Mouse (Mus musculus) kidney, embryonic 16.5 days (tissue): Measurements from ENCODE around the gene Man2b2. TPM values are rescaled to one million over a fixed set of nuclear protein-coding genes. Genes with fewer than 3 reads are reported as not detected.
"Not testable (repeated sequence)": the region's sequence is repeated elsewhere in the genome, so short reads cannot be mapped to it uniquely, and the experiment has no call there.

Experiments used
- ATAC-seq: fragments of 200-750 bp; cut with Nextera tagmentation; 2 replicates; pipeline ENCODE4 v1.8.0; 2017; ENCODE audit warnings: moderate TSS enrichment; ENCODE audit not compliant: low FRiP score, low TSS enrichment
- H3K27ac ChIP-seq: fragments of 300-500 bp; sonication (generic); 2 replicates; pipeline ENCODE4 v1.5.1; 2014; ENCODE audit warnings: low read length
- H3K27me3 ChIP-seq: fragments of 300-500 bp; sonication (generic); 2 replicates; pipeline ENCODE4 v1.6.1; 2014; ENCODE audit warnings: low read length, control low read depth, mixed read lengths; ENCODE audit not compliant: insufficient read depth
- H3K36me3 ChIP-seq: fragments of 300-500 bp; sonication (generic); 2 replicates; pipeline ENCODE4 v1.6.1; 2014; ENCODE audit warnings: low read length, control low read depth, mixed read lengths; ENCODE audit not compliant: insufficient read depth
- H3K4me1 ChIP-seq: fragments of 300-500 bp; sonication (generic); 2 replicates; pipeline ENCODE4 v1.6.1; 2014; ENCODE audit warnings: low read length, control low read depth, mixed read lengths; ENCODE audit not compliant: insufficient read depth
- H3K4me2 ChIP-seq: fragments of 300-500 bp; sonication (generic); replicated peaks from 2 replicates; pipeline ENCODE4 v1.6.1; 2014; ENCODE audit warnings: low read depth, low read length
- H3K4me3 ChIP-seq: fragments of 300-500 bp; sonication (generic); 2 replicates; pipeline ENCODE4 v1.5.1; 2014; ENCODE audit warnings: mild to moderate bottlenecking, low read length
- H3K9ac ChIP-seq: fragments of 300-500 bp; sonication (generic); replicated peaks from 2 replicates; pipeline ENCODE4 v1.6.1; 2014; ENCODE audit warnings: low read length
- H3K9me3 ChIP-seq: fragments of 300-500 bp; sonication (generic); 2 replicates; pipeline ENCODE4 v1.6.1; 2016; ENCODE audit warnings: low read length, control low read depth
- WGBS: fragments of 180-500 bp; shearing (Covaris S2); extraction: QIAGEN DNeasy Blood & Tissue Kit; methylation state at CpG from one replicate; pipeline ENCODE4 v1.1.7; 2014; 5-methylcytosine and 5-hydroxymethylcytosine counted together
- polyA plus RNA-seq: library from polyadenylated mRNA; unstranded; fragments of >200 nt; fragmentation: Nextera tagmentation; extraction: Ambion mirVana; gene quantifications from 2 replicates; pipeline ENCODE4 v1.2.1, GENCODE M21; 2015

Man2b2 gene
- polyA plus RNA-seq, 1 experiment from 2014 or later = 16.0 TPM

GRCm38 (mm10) chr5:36811413-36811812 lies 19.0 kb downstream of the Man2b2 start:
- no peak overlapping the region for H3K4me2 ChIP-seq
- ATAC-seq = no peak
- H3K4me3 ChIP-seq = no peak overlapping the region
- no peaks in the 10 kb centered on the region for H3K27me3 ChIP-seq
- no peaks in the 10 kb centered on the region for H3K36me3 ChIP-seq
- no peaks in the 10 kb centered on the region for H3K9me3 ChIP-seq
- no peak overlapping the region for H3K27ac ChIP-seq
- WGBS = 28% methylated on average over 3 of the region's 3 CpGs
- no peaks in the 10 kb centered on the region for H3K4me1 ChIP-seq
- no peak overlapping the region for H3K9ac ChIP-seq

- Histone ChIP-seq H3K4me2 (no peak overlapping the region), H3K4me1 (no peaks in the 10 kb centered on the region), H3K27me3 (no peaks in the 10 kb centered on the region), H3K27ac (no peak overlapping the region), H3K9ac (no peak overlapping the region), H3K4me3 (no peak overlapping the region), H3K9me3 (no peaks in the 10 kb centered on the region), H3K36me3 (no peaks in the 10 kb centered on the region)
- no peak for ATAC-seq
- WGBS = 90% methylated on average over 3 of the region's 3 CpGs
Measured at GRCm38 (mm10) chr5:36810634-36811033, 19.8 kb downstream of the Man2b2 start.

GRCm38 (mm10) chr5:36809123-36809522 lies 21.3 kb downstream of the Man2b2 start:
- no peak overlapping the region for H3K9ac ChIP-seq
- no peaks in the 10 kb centered on the region for H3K27me3 ChIP-seq
- H3K9me3 ChIP-seq = no peaks in the 10 kb centered on the region
- no peak overlapping the region for H3K4me3 ChIP-seq
- ATAC-seq = no peak
- H3K4me2 ChIP-seq = no peak overlapping the region
- no peak overlapping the region for H3K27ac ChIP-seq
- H3K36me3 ChIP-seq = no peaks in the 10 kb centered on the region
- H3K4me1 ChIP-seq = no peaks in the 10 kb centered on the region
- WGBS = 88% methylated on average over 7 of the region's 7 CpGs

- no peak overlapping the region for H3K4me3 ChIP-seq
- no peaks in the 10 kb centered on the region for H3K9me3 ChIP-seq
- 24% methylated on average over 5 of the region's 5 CpGs for WGBS
- no peak for ATAC-seq
- H3K9ac ChIP-seq = no peak overlapping the region
- H3K4me1 ChIP-seq = no peaks in the 10 kb centered on the region
- H3K4me2 ChIP-seq = no peak overlapping the region
- no peak overlapping the region for H3K27ac ChIP-seq
- H3K27me3 ChIP-seq = no peaks in the 10 kb centered on the region
- no peaks in the 10 kb centered on the region for H3K36me3 ChIP-seq
Measured at GRCm38 (mm10) chr5:36807106-36807505, 23.3 kb downstream of the Man2b2 start.

GRCm38 (mm10) chr5:36797291-36797690 lies 33.2 kb downstream of the Man2b2 start:
- peak; percentile 7; the same call in 1 of the 2 replicates for ATAC-seq
- peaks cover 8% of the 10 kb centered on the region for H3K36me3 ChIP-seq
- H3K4me1 ChIP-seq = peaks cover 6% of the 10 kb centered on the region; the same call in 1 of the 2 replicates
- WGBS = 63% methylated on average over 8 of the region's 8 CpGs
- H3K9ac ChIP-seq = peak overlapping the region; percentile 87
- peak overlapping the region; percentile 73 for H3K4me2 ChIP-seq
- no peak overlapping the region for H3K27ac ChIP-seq
- no peaks in the 10 kb centered on the region for H3K27me3 ChIP-seq
- H3K4me3 ChIP-seq = peak overlapping the region; percentile 76
- H3K9me3 ChIP-seq = no peaks in the 10 kb centered on the region

- H3K4me3 ChIP-seq = peak within 1 kb of the TSS; percentile 76
- H3K27ac ChIP-seq = peak within 1 kb of the TSS; percentile 96
- H3K9me3 ChIP-seq, H3K4me1 ChIP-seq, H3K36me3 ChIP-seq, H3K27me3 ChIP-seq: not testable (repeated sequence)
- ATAC-seq = peak; percentile 80
- WGBS = under 1% methylated on average over 90 of the region's 90 CpGs
- peak within 1 kb of the TSS; percentile 73 for H3K4me2 ChIP-seq
- H3K9ac ChIP-seq = peak within 1 kb of the TSS; percentile 87
Measured at GRCm38 (mm10) chr5:36796296-36797014, 34.0 kb downstream of the Man2b2 start, which contains the start of gene Mrfap1. Mrfap1 (minus strand) TSS chr5:36796772.

GRCm38 (mm10) chr5:36795647-36796295 lies 34.7 kb downstream of the Man2b2 start:
- H3K4me2 ChIP-seq = peak overlapping the region; percentile 73
- peak overlapping the region; percentile 96 for H3K27ac ChIP-seq
- not testable (repeated sequence) for H3K9me3 ChIP-seq, H3K4me1 ChIP-seq, H3K27me3 ChIP-seq
- peak overlapping the region; percentile 87 for H3K9ac ChIP-seq
- WGBS = 4% methylated on average over 35 of the region's 37 CpGs
- H3K36me3 ChIP-seq = peaks cover 13% of the 10 kb centered on the region
- ATAC-seq = peak; percentile 68
- peak overlapping the region; percentile 76 for H3K4me3 ChIP-seq

GRCm38 (mm10) chr5:36791861-36792260 lies 38.6 kb downstream of the Man2b2 start:
- 70% methylated on average over 9 of the region's 9 CpGs for WGBS
- ATAC-seq = no peak

GRCm38 (mm10) chr5:36786052-36786451 lies 44.4 kb downstream of the Man2b2 start:
- Histone ChIP-seq H3K9ac (no peak overlapping the region), H3K4me2 (no peak overlapping the region), H3K27ac (no peak overlapping the region), H3K27me3 (no peaks in the 10 kb centered on the region), H3K9me3 (peaks cover 4% of the 10 kb centered on the region; the same call in 1 of the 2 replicates), H3K36me3 (no peaks in the 10 kb centered on the region), H3K4me1 (no peaks in the 10 kb centered on the region), H3K4me3 (no peak overlapping the region)
- 95% methylated on average over 5 of the region's 5 CpGs for WGBS
- ATAC-seq = no peak

More at GRCm38 (mm10) chr5:36791861-36792260, 38.6 kb downstream of the Man2b2 start:
- Histone ChIP-seq H3K27ac (no peak overlapping the region), H3K4me1 (peaks cover under 1% of the 10 kb centered on the region; the same call in 1 of the 2 replicates), H3K9ac (no peak overlapping the region), H3K27me3 (no peaks in the 10 kb centered on the region), H3K4me3 (no peak overlapping the region), H3K36me3 (peaks cover 13% of the 10 kb centered on the region), H3K9me3 (no peaks in the 10 kb centered on the region), H3K4me2 (no peak overlapping the region)

- H3K4me3 ChIP-seq = no peak overlapping the region
- no peak for ATAC-seq
- no peak overlapping the region for H3K27ac ChIP-seq
- H3K9ac ChIP-seq = no peak overlapping the region
- no peaks in the 10 kb centered on the region for H3K27me3 ChIP-seq
- H3K9me3 ChIP-seq = peaks cover 10% of the 10 kb centered on the region
- 86% methylated on average over 2 of the region's 2 CpGs for WGBS
- H3K4me2 ChIP-seq = no peak overlapping the region
- no peaks in the 10 kb centered on the region for H3K36me3 ChIP-seq
- H3K4me1 ChIP-seq = no peaks in the 10 kb centered on the region
Measured at GRCm38 (mm10) chr5:36779512-36779911, 50.9 kb downstream of the Man2b2 start.
